Mouse (Mus musculus) neutrophil, adult 83 days (primary cell): ENCODE results near the gene Kmo. TPM values are rescaled to one million over a fixed set of nuclear protein-coding genes. Genes with fewer than 3 reads are reported as not detected.

Experiments
- total RNA-seq, 2 experiments: library from RNA; stranded (reverse); gene quantifications; one replicate each; pipeline ENCODE4 v1.2.4; 2023

The Kmo gene
- 1 to 10 TPM; 3.4 to 3.7 TPM for total RNA-seq

GRCm38 (mm10) chr1:175619814-175620431, at the start of gene Kmo:
Gene Kmo, plus strand, starts transcription at chr1:175620381.

GRCm38 (mm10) chr1:175625257-175625879, 5.2 kb downstream of the Kmo start, which contains the start of gene Fh1:
Gene Fh1, minus strand, starts transcription at chr1:175625635.

GRCm38 (mm10) chr1:175692246-175692996, 72.2 kb downstream of the Kmo start, which contains the start of the genes Opn3 and Chml:
Gene Opn3, minus strand, starts transcription at chr1:175692776.
Gene Chml, minus strand, starts transcription at chr1:175692901.

GRCm38 (mm10) chr1:175698293-175698692, 78.1 kb downstream of the Kmo start, which contains the start of gene Wdr64:
Gene Wdr64, plus strand, starts transcription at chr1:175698593.

Other genes with a start within 250 kb of the Kmo start
- under 1 TPM; 0.49 to 0.64 TPM for gene Rgs7, start 127.9 kb upstream of the Kmo start, total RNA-seq
- 10 to 100 TPM; 33.0 to 35.0 TPM for gene Fh1, start 5.3 kb downstream of the Kmo start, total RNA-seq
- 1 to 10 TPM; 1.6 to 1.7 TPM for gene Opn3, start 72.4 kb downstream of the Kmo start, total RNA-seq
- 10 to 100 TPM in 1 of 2 experiments, 1 to 10 TPM in 1; 7.7 to 11.1 TPM for gene Chml, start 72.5 kb downstream of the Kmo start, total RNA-seq
- gene Wdr64, start 78.2 kb downstream of the Kmo start, total RNA-seq: not detected